Mouse (Mus musculus): ENCODE measurements around the gene Glt28d2. TPM values are rescaled to one million over a fixed set of nuclear protein-coding genes. Genes with fewer than 3 reads are reported as not detected.

Glt28d2 gene
- polyA plus RNA-seq, 1 experiment: 0.66 TPM

DNA sequence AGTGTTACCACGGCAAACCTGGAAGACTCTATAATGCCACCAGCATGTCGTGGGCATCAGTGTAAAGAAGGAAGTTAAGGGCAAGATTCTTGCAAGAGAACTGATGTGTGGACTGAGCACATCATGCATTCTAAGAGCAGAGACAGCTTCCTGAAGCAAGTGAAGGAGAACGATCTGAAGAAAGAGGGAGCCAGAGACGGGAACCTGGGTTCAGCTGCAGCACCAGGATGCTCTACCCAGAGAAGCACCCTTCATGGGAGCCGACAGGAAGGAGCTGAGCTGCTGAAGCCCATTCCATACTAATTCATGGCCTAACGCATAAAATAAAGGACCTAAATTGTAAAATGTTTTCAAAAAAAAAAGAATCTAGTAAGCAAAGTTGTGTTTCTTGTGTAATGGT, 27.5 kb upstream of the Glt28d2 start:
- no peaks in the 10 kb centered on the region for H3K27me3 ChIP-seq (ENCODE audit: control insufficient read depth, insufficient read depth, low read length, poor library complexity, severe bottlenecking)
- H3K9ac ChIP-seq (ENCODE audit: low read depth, poor library complexity, severe bottlenecking): no peak overlapping the region
- H3K4me3 ChIP-seq (ENCODE audit: low read depth, low read length): no peak overlapping the region
- H3K4me1 ChIP-seq (ENCODE audit: control insufficient read depth, insufficient read depth, low read length): no peaks in the 10 kb centered on the region
- H3K36me3 ChIP-seq (ENCODE audit: control insufficient read depth, insufficient read depth, low read length, poor library complexity, severe bottlenecking): no peaks in the 10 kb centered on the region
- H3K27ac ChIP-seq (ENCODE audit: insufficient read depth, low read length): no peak overlapping the region
- no peaks in the 10 kb centered on the region for H3K9me3 ChIP-seq (replicated peaks; ENCODE audit: control insufficient read depth, insufficient read depth, low read length, poor library complexity, severe bottlenecking)
- TF ChIP-seq POLR2A (IDR thresholded peaks at IDR 0.05; ENCODE audit: insufficient read depth, low read length): no peak

GRCm38 (mm10) chr3:85907136-85907535, 19.8 kb upstream of the Glt28d2 start:
- Histone ChIP-seq H3K36me3 (ENCODE audit: control insufficient read depth, insufficient read depth, low read length, poor library complexity, severe bottlenecking) (no peaks in the 10 kb centered on the region), H3K27ac (ENCODE audit: insufficient read depth, low read length) (no peak overlapping the region), H3K4me1 (ENCODE audit: control insufficient read depth, insufficient read depth, low read length) (no peaks in the 10 kb centered on the region), H3K27me3 (ENCODE audit: control insufficient read depth, insufficient read depth, low read length, poor library complexity, severe bottlenecking) (no peaks in the 10 kb centered on the region), H3K4me3 (ENCODE audit: low read depth, low read length) (no peak overlapping the region), H3K9ac (ENCODE audit: low read depth, poor library complexity, severe bottlenecking) (no peak overlapping the region), H3K9me3 (replicated peaks; ENCODE audit: control insufficient read depth, insufficient read depth, low read length, poor library complexity, severe bottlenecking) (no peaks in the 10 kb centered on the region)
- TF ChIP-seq CTCF (IDR thresholded peaks at IDR 0.05; ENCODE audit: low read depth, low read length) (no peak), EP300 (IDR thresholded peaks at IDR 0.05; ENCODE audit: insufficient read depth, low read depth, low read length) (no peak), POLR2A (IDR thresholded peaks at IDR 0.05; ENCODE audit: insufficient read depth, low read length) (no peak)

DNA sequence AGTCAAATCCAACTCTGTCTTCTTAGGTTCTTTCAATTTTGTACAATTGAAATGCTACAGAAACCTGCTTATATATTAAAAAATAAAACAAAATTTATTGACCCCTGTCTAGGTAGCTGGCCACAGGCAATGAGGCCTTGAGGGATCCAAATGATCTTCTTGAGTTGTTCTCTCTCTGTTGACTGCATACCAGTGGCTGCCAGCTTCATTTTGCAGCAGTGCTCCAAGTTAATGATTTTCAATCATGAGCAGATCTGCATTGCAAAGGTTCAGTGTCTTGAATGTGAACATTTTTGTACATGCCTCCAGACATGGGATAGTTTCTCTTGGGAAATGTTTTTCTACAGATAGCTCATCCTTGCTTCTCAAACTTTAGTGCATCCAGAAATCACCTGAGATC, 17.1 kb upstream of the Glt28d2 start:
- Histone ChIP-seq H3K9ac (ENCODE audit: low read depth, poor library complexity, severe bottlenecking) (no peak overlapping the region), H3K4me1 (ENCODE audit: control insufficient read depth, insufficient read depth, low read length) (no peaks in the 10 kb centered on the region), H3K36me3 (ENCODE audit: control insufficient read depth, insufficient read depth, low read length, poor library complexity, severe bottlenecking) (no peaks in the 10 kb centered on the region), H3K27ac (ENCODE audit: insufficient read depth, low read length) (no peak overlapping the region), H3K9me3 (replicated peaks; ENCODE audit: control insufficient read depth, insufficient read depth, low read length, poor library complexity, severe bottlenecking) (no peaks in the 10 kb centered on the region), H3K4me3 (ENCODE audit: low read depth, low read length) (no peak overlapping the region), H3K27me3 (ENCODE audit: control insufficient read depth, insufficient read depth, low read length, poor library complexity, severe bottlenecking) (no peaks in the 10 kb centered on the region)
- no peak for TF ChIP-seq POLR2A (IDR thresholded peaks at IDR 0.05; ENCODE audit: insufficient read depth, low read length)
- no peak for TF ChIP-seq EP300 (IDR thresholded peaks at IDR 0.05; ENCODE audit: insufficient read depth, low read depth, low read length)
- no peak for TF ChIP-seq CTCF (IDR thresholded peaks at IDR 0.05; ENCODE audit: low read depth, low read length)

DNA sequence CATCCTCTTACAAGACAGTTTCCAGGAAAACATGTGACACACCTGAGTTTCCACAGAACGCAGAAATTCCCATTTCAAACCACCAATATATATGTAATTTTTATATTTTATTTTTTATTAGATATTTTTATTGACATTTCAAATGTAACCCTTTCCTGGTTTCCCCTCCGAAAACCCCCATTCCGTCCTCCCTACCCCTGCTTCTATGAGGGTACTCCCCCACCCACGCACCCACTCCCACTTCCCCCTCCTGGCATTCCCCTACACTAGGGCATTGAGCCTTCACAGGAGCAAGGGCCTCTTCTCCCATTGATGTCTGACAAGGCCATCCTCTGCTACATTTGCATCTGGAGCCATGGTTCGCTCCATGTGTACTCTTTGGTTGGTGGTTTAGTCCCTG, 7.7 kb upstream of the Glt28d2 start:
- no peak for TF ChIP-seq POLR2A (IDR thresholded peaks at IDR 0.05; ENCODE audit: insufficient read depth, low read length)
- TF ChIP-seq EP300 (IDR thresholded peaks at IDR 0.05; ENCODE audit: insufficient read depth, low read depth, low read length): no peak
- no peak for TF ChIP-seq CTCF (IDR thresholded peaks at IDR 0.05; ENCODE audit: low read depth, low read length)
- Histone ChIP-seq H3K9ac (ENCODE audit: low read depth, poor library complexity, severe bottlenecking) (no peak overlapping the region), H3K4me3 (ENCODE audit: low read depth, low read length) (no peak overlapping the region), H3K9me3 (replicated peaks; ENCODE audit: control insufficient read depth, insufficient read depth, low read length, poor library complexity, severe bottlenecking) (no peaks in the 10 kb centered on the region), H3K4me1 (ENCODE audit: control insufficient read depth, insufficient read depth, low read length) (no peaks in the 10 kb centered on the region), H3K27me3 (ENCODE audit: control insufficient read depth, insufficient read depth, low read length, poor library complexity, severe bottlenecking) (no peaks in the 10 kb centered on the region), H3K36me3 (ENCODE audit: control insufficient read depth, insufficient read depth, low read length, poor library complexity, severe bottlenecking) (no peaks in the 10 kb centered on the region), H3K27ac (ENCODE audit: insufficient read depth, low read length) (no peak overlapping the region)

DNA sequence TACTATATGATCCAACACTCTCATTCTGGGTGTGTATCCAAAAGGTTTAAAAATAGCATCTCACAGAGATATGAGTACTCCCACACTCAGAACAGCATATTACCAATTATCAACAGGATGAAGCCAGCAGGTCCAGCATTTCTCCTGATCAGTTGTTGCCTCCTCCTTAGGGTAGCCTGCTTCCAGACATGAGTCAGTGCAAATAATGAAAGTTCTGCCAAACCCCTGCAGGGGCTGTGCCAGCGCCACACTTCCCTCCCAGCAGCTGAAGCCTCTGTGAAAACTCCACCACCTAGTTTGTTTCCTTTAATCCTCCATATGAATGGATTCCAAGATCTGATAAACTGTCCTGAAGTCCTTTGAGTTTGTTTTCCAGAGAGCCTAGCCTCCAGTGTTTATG, 4.3 kb upstream of the Glt28d2 start:
- Histone ChIP-seq H3K36me3 (ENCODE audit: control insufficient read depth, insufficient read depth, low read length, poor library complexity, severe bottlenecking) (no peaks in the 10 kb centered on the region), H3K27me3 (ENCODE audit: control insufficient read depth, insufficient read depth, low read length, poor library complexity, severe bottlenecking) (no peaks in the 10 kb centered on the region), H3K27ac (ENCODE audit: insufficient read depth, low read length) (no peak overlapping the region), H3K4me3 (ENCODE audit: low read depth, low read length) (no peak overlapping the region), H3K4me1 (ENCODE audit: control insufficient read depth, insufficient read depth, low read length) (no peaks in the 10 kb centered on the region), H3K9ac (ENCODE audit: low read depth, poor library complexity, severe bottlenecking) (no peak overlapping the region), H3K9me3 (replicated peaks; ENCODE audit: control insufficient read depth, insufficient read depth, low read length, poor library complexity, severe bottlenecking) (no peaks in the 10 kb centered on the region)
- TF ChIP-seq EP300 (IDR thresholded peaks at IDR 0.05; ENCODE audit: insufficient read depth, low read depth, low read length) (no peak), CTCF (IDR thresholded peaks at IDR 0.05; ENCODE audit: low read depth, low read length) (no peak), POLR2A (IDR thresholded peaks at IDR 0.05; ENCODE audit: insufficient read depth, low read length) (no peak)

- Histone ChIP-seq H3K9ac (ENCODE audit: low read depth, poor library complexity, severe bottlenecking) (no peak overlapping the region), H3K9me3 (replicated peaks; ENCODE audit: control insufficient read depth, insufficient read depth, low read length, poor library complexity, severe bottlenecking) (no peaks in the 10 kb centered on the region), H3K36me3 (ENCODE audit: control insufficient read depth, insufficient read depth, low read length, poor library complexity, severe bottlenecking) (no peaks in the 10 kb centered on the region), H3K27me3 (ENCODE audit: control insufficient read depth, insufficient read depth, low read length, poor library complexity, severe bottlenecking) (no peaks in the 10 kb centered on the region), H3K4me3 (ENCODE audit: low read depth, low read length) (peak overlapping the region; percentile 6; the same call in 1 of the 2 replicates), H3K4me1 (ENCODE audit: control insufficient read depth, insufficient read depth, low read length) (no peaks in the 10 kb centered on the region), H3K27ac (ENCODE audit: insufficient read depth, low read length) (no peak overlapping the region)
- TF ChIP-seq EP300 (IDR thresholded peaks at IDR 0.05; ENCODE audit: insufficient read depth, low read depth, low read length): no peak
- no peak for TF ChIP-seq POLR2A (IDR thresholded peaks at IDR 0.05; ENCODE audit: insufficient read depth, low read length)
- no peak for TF ChIP-seq CTCF (IDR thresholded peaks at IDR 0.05; ENCODE audit: low read depth, low read length)
These were observed 930 bp upstream of the Glt28d2 start for GRCm38 (mm10) chr3:85888221-85888671.
